Mouse (Mus musculus): ENCODE measurements around the gene Lrrk1. TPM values are rescaled to one million over a fixed set of nuclear protein-coding genes. Genes with fewer than 3 reads are reported as not detected.

Lrrk1 gene
- total RNA-seq, 2 experiments from 2014 or later, result 12.4 to 16.4 TPM

DNA sequence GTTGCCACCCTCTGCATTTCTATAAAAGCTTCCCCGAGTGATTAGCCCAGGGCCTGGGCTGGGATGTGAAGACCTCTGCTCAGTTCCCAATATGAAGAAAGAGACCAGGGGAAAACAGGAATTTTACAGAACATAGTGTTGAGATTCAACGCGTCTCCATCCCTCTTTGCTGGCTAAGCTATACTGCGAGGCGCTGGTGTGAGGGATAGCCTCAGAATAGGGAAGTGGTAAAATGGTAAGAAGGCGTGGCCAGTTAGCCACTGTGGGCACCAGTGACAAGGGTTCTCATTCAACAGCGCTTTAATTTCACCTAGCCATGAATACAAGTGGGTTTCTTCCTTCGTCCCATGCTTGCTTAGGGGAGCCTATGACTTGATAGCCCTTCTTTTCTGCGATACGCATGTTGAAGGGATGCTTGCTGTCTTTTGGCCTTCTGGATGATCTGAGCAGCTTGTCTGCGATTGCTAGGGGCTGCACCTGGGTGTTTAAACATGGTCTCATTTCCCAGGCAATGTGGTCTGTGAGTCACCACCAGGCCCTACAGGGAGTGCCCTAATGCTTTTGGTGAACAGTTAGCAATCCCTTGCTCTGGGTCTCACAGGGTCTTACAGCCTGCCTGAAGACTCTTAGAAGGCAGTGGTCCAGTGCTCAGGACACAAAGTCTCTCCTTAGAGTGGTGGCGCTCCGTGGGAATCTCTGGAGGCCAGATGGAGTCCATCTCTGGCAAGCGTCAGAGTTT is 84.1 kb downstream of the Lrrk1 start:
- no peak for DNase-seq

DNA sequence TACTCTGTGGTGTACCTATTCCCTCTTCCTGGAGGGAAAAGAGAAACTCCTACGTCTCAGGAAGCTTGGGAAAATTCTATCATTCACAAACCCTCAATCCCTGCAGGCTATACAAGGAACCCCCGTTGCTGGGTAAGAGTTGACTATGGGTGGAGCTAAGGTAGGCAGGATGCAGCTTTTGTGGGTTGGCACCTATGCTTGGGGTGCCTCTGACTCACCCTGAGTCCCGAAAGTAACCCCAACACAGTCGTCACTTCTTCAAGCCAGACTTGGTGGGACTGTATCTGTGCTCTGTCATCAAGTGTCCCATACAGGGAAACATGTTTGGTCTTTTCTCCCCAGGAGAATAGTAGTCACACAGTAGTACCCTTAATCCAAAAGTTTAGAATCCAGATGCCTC is 86.7 kb downstream of the Lrrk1 start:
- DNase-seq, result no peak

DNA sequence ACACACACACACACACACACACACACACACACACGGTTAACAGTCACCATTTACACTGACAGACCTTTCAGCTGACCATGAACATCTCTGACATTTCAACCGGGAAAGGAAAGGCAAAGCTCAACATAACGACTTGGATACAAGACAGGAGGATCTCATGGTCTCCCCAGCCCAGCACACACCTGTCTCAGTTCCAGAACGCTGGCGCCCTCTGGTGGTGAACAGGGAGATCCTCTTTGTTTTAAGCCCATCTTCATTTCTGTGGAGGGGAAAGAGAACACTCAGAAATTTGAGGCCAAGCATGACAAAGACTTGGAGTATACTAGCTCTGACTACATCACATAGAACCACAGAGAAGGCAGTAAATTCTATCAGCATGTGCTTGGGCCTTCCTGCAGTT is 87.5 kb downstream of the Lrrk1 start:
- DNase-seq, result peak; percentile 86

DNA sequence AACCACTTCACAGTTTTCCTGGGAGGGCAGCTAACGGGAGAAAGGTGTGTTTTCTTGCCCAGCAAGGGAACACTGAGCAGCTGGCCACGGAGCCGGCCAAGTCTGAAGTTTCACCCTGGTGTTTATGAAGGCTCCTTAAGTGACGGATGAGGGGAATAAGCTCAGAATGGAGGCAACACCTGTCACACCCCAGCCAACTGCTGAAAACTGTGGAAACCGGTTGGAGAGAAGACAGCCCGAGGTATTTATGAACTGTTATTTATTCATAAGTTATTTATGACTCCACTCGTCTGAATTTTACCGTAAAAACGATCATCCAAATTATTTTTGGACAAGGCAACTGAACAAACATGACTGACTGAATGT is 90.5 kb downstream of the Lrrk1 start:
- DNase-seq, result no peak

DNA sequence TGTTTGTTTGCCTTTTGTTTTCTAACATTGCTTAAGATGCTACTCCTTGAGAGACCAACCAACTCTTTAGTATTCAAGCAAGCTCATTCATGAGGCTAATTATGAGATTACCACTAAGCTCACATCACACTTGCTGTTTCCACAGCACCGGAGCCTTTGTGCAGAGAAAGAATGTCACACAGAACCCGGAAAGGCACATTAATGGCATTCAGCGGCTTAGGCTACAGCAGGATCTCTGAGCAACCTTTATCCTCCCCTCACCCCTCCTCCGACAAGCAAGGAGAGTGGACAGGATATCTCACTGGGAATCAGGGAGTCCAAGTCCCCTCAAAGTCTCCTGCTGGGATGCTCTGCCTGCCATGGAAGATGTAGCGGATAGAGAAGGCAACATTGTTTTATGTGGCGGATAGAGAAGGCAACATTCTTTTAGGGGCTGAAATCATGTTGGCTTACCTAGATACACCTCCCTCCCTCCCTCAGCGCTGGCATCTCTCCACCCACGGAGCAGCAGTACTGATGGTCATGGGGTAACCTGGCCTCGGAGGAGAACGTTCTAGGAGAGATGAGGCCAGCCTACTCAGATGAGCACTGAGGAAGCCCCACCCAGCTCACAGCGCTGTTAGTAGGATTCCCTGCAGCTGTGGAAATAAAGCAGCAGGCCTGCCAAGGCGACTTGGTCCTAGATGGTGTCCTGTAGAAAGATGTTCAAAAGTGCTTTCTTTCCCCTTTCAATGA is 91.1 kb downstream of the Lrrk1 start:
- DNase-seq, result no peak

DNA sequence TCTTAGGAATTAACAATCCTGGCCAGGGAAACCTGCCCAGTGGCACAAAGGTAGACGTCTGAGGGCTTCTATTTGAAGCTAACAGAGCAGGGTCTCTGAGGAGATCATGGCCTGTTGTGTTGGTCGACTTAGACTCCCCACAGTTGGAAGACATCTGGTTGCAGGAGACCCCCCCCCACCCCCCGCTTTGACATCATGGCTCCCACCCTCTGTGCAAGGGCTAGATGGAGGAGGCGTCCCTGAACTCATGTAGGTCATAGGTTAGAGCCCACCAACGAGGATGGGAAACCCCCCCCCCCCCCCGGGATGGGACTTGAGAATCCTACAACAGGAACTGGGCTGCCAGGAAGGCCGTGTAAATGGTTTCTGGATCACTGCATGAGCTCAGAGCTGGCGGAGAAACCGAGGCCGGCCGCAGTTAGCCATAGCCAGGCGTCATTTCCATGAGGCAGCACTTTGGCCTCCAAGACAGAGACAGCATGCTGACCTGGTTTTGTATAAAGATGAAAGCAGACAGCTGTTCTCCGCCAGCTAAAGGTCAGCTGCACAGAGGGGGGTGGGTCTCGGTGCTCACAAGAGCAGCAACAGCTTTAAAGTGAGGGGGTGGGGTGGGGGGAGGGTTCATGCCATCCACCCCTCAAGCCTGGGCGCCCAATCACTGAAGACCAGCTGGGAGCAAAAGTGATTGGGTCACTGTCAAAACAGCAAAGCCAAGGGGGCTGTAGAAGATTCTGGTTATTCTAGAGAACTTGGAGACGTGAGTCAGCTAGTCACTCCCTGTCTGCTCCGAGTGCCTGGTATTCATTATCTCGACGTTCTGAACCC is 95.4 kb downstream of the Lrrk1 start:
- peak; percentile 24 for DNase-seq

- DNase-seq, result no peak
Measured at GRCm38 (mm10) chr7:66292010-66292409, 96.1 kb downstream of the Lrrk1 start.

GRCm38 (mm10) chr7:66282984-66283612 is 105.1 kb downstream of the Lrrk1 start:
- DNase-seq, result no peak

DNA sequence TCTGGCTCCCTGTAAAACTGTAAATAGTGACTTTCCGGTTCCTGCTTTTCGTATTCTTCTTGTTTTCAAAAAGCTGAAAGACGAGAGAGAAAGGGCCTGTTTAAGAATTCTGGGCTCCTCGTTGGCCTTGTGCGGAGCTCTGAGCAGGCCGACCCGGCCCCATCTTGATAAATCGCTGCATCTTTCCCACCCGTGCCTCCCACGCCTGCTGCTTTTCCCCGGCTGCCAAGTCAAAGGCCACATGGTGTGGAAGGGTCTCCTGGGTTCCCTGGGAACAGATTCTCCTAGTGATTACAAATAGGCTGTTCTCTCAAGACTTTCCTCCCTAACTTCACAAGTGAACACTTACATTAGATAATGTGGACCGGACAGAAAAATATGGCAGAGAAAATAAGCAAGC is 105.9 kb downstream of the Lrrk1 start:
- DNase-seq, result no peak

GRCm38 (mm10) chr7:66278001-66278400 is 110.1 kb downstream of the Lrrk1 start:
- no peak for DNase-seq

DNA sequence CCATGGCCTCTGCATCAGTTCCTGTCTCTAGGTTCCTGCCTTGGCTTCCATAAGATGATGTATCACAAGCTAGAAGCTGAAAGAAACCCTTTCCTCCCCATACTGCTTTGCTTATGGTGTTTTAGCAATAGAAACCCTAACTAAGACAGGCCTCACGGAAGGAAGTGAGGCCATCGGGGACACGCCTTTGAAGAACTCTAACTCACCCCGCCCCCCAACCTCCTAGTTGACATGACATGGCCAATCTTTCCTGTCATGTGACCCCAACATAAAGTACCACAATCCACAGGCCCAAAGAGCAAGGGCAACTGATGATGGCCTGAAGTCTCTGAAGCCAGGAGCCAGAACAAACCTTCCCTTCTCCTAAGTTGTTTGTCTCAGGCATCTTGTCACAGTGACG is 114.7 kb downstream of the Lrrk1 start:
- DNase-seq, result no peak

GRCm38 (mm10) chr7:66271226-66271625 is 116.9 kb downstream of the Lrrk1 start:
- DNase-seq, result no peak

GRCm38 (mm10) chr7:66266942-66267850 is 121.0 kb downstream of the Lrrk1 start:
- DNase-seq, result peak; percentile 19

- DNase-seq, result no peak
Measured at GRCm38 (mm10) chr7:66263421-66263820, 124.7 kb downstream of the Lrrk1 start.

GRCm38 (mm10) chr7:66262570-66263156 is 125.5 kb downstream of the Lrrk1 start:
- no peak for DNase-seq

DNA sequence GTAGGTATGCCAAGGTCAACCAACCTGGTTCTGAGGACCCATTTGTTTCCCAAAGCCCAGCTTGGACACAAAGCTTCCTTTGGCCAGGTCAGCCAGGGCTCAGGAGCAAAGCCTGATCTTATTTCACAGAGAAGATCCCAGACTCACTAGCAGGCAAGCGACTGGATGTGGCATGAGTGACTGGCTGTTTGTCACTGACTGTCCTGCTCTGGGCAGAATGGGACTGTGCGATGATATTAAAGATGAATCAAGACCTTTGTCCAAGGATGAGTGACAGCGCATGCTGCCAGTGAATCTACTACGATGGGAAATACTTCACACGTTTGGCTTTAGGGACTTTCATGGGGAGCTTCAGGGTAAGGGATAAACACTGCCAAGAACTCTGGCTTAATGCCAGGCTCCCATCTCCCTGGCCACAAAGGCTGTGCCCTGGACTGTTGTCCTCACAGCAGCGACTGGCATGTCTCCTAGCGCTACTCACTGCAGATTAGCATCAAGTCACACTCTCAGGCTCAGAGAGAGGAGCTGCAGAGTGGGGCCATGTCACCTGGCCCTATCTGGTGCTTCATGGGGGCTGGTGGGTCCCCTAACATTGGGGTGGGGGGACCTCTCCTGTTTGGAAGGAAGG is 127.3 kb downstream of the Lrrk1 start:
- DNase-seq, result no peak

- DNase-seq, result no peak
Measured at GRCm38 (mm10) chr7:66260295-66260694, 127.9 kb downstream of the Lrrk1 start.

DNA sequence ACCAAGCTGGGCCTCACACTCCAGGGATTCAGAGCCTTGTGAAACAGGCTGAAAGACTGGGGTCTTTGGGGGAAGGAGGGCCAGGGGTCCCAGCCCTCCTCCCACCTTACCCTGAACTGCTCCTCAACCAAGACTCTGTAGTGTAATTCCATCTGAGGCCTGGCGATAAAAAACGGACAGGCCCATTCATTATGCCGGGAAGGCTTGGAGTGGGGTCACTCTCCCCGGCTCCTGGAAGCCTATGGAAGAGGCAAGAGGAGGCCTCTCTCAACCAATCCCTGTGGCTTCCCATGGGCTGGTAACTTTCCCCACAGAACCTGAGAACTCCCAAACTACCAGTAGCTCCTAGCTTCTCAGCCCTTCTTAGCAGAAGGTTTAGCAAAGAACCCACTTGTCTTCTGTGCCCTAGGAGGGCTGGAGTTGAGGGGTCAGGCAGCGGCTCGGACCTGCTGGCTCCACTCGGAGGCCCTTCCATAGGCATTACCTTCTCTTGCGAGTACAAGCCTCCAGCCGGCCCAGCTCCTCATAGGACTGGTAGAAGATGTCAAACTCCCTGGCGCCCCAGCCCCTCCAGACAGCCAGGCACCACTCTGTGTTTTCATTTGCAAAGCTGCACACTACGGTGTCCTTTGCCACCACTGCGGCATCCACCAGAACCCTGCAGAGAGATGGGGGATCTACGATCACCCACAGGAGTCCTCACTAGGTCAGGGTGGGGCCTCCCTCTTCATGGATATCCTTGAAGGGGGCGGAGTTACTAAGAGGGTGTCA is 128.5 kb downstream of the Lrrk1 start:
- DNase-seq, result no peak

GRCm38 (mm10) chr7:66258997-66259396 is 129.2 kb downstream of the Lrrk1 start:
- DNase-seq, result no peak

DNA sequence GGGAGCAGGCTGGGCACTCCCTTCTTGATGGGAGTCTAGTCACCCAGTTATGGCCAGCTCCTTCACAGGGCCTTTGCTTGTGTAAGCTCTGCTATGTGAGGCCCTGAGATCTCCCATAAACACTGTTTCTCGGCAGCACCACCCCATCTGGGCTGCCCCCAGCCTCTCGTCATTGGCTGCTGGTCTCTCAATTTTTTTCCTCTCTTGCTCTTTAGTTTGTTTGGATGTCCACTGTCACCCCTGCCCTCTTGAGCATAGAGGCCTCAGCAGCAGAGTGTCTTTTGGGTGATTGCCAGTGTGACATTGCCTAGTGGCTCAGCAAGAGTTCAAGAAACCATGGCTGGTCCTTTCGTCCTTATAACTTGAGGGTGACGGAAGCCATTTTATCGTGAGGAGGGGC is 130.9 kb downstream of the Lrrk1 start:
- DNase-seq, result no peak
